Mouse (Mus musculus): ENCODE results near the gene Fbxo47. TPM values are rescaled to one million over a fixed set of nuclear protein-coding genes. Genes with fewer than 3 reads are reported as not detected.
"Not testable (repeated sequence)": the region's sequence is repeated elsewhere in the genome, so short reads cannot be mapped to it uniquely, and the experiment has no call there.

Fbxo47 gene
- total RNA-seq, 1 experiment from 2014 or later = 1.5 TPM

DNA sequence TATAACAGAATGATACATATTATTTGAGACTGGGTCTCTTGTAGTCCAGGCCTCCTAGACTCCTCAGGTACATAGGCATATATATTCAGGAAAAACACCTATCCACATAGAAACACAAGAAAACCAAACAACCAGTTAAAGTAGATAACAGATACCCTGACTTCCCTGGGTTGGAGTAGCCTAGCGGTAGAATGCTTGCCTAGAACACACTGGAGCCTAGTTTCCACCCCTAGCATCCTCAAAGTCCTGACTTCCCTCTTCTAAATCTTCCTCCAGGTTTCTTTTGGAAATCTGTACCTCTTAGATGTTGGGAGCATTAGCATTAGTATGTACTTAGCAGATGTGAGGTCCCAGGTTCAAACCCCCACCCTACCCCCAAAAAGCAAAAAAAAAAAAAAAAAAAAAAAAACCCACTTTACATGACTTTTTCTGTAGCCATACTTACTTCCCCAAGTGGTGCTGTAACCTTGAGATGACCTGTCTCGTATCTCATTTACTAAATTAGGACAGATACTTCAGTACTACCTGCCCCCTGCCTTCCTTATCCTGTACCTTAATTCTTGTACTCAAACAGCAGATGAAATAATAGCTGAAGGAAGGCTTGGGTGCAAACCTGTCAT lies 1.5 kb upstream of the Fbxo47 start:
- no peak for ATAC-seq (replicated peaks; ENCODE audit: insufficient number of reproducible peaks, low FRiP score, low TSS enrichment, poor library complexity, severe bottlenecking)

DNA sequence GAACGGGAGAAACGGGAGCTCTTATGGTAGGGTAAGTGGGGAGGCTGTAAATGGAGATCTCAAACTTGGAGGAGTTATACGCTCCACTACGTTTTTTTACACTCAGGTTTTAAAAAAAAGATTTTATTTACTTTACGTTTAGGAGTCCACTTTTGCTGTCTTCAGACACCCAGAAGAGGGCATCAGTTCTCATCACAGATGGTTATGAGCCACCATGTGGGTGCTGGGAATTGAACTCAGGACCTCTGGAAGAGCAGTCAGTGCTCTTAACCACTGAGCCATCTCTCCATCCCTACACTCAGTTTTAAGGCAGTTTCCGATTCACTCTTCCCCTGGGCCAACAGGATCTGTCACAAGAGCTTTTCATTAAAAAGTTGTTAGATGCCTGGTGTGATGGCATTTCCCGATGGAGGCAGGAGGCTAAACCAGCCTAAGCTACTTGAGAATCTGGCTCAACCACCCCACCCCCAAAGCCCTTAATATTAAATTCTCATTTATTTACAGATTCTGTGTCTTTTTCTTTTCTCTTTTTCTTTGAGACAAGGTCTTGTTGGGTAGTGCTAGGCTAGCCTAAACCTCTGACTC lies 739 bp upstream of the Fbxo47 start:
- ATAC-seq (replicated peaks; ENCODE audit: insufficient number of reproducible peaks, low FRiP score, low TSS enrichment, poor library complexity, severe bottlenecking) = no peak

DNA sequence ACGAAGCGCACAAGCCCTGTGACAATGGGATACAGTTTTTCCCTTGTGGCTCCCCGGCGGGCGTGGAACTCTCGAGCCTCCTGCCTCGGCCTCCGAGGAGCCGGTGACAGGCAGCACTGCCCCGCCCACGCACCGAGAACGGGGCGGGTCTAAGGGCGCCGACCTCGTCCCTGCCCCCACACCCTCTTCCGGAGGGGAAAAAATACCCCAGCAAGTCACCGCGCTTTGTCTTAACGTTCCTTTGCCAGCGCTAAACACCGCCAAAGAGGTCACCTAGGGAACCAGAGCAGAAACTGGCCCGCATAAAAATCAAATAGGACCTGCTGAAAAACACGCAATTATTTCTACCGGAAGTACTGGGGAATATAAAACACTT lies 424 bp downstream of the Fbxo47 start:
- ATAC-seq (replicated peaks; ENCODE audit: insufficient number of reproducible peaks, low FRiP score, low TSS enrichment, poor library complexity, severe bottlenecking) = peak; percentile 70

GRCm38 (mm10) chr11:97880362-97880761 lies 3.6 kb downstream of the Fbxo47 start:
- ATAC-seq (replicated peaks; ENCODE audit: insufficient number of reproducible peaks, low FRiP score, low TSS enrichment, poor library complexity, severe bottlenecking) = no peak

GRCm38 (mm10) chr11:97877341-97877740 lies 6.6 kb downstream of the Fbxo47 start:
- ATAC-seq (replicated peaks; ENCODE audit: insufficient number of reproducible peaks, low FRiP score, low TSS enrichment, poor library complexity, severe bottlenecking) = no peak

DNA sequence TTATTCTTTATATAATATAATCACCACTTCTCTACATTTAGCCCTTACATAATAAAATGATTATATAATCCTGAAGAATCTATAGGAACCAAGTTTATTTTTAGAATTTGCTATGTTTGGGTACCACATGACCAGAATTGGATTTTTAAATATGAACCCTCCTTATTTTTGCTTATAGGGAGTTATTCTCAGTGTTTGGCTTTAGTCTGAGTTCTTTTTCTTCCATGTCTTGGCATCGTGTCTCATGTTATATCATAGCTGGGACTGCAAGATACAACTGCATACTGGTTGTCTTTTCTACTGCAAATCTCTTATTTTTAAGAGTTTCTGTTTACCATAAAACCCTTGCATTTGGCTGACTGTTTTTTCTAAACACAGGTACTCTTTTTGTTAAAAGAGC lies 9.6 kb downstream of the Fbxo47 start:
- no peak for ATAC-seq (replicated peaks; ENCODE audit: insufficient number of reproducible peaks, low FRiP score, low TSS enrichment, poor library complexity, severe bottlenecking)

DNA sequence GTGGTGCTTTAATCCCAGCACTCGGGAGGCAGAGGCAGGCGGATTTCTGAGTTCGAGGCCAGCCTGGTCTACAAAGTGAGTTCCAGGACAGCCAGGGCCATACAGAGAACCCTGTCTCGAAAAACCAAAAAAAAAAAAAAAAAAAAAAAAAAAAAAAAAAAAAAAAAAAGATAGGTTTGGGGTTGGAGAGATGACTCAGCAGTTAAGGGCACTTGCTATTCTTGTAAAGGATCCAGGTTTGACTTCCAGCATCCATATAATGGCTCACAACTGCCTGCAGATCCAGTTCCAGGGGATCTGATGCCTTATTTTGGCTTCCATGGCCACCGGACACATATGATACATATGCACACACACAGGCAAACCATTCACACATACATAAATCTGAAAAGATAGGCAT lies 11.6 kb downstream of the Fbxo47 start:
- not testable (repeated sequence) for ATAC-seq (replicated peaks; ENCODE audit: insufficient number of reproducible peaks, low FRiP score, low TSS enrichment, poor library complexity, severe bottlenecking)

DNA sequence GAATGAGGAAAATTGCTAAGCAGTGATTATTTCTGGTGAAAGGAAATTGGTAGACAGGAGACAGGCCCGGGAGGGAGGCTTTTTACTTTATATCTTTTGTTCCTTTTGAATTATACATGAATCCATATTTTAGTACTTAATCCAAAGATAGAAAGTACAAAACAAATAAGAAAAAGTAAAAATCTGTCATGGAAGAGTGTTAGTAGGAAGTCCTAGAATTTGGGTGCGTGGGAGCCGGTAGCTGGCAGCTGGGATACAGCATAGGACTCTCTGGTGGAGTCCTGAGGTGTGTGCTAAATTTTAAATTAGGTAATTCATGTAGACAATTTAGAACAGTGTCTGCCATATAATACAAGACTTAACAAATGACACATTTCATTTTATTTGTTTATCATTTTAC lies 16.4 kb downstream of the Fbxo47 start:
- ATAC-seq (replicated peaks; ENCODE audit: insufficient number of reproducible peaks, low FRiP score, low TSS enrichment, poor library complexity, severe bottlenecking) = no peak

DNA sequence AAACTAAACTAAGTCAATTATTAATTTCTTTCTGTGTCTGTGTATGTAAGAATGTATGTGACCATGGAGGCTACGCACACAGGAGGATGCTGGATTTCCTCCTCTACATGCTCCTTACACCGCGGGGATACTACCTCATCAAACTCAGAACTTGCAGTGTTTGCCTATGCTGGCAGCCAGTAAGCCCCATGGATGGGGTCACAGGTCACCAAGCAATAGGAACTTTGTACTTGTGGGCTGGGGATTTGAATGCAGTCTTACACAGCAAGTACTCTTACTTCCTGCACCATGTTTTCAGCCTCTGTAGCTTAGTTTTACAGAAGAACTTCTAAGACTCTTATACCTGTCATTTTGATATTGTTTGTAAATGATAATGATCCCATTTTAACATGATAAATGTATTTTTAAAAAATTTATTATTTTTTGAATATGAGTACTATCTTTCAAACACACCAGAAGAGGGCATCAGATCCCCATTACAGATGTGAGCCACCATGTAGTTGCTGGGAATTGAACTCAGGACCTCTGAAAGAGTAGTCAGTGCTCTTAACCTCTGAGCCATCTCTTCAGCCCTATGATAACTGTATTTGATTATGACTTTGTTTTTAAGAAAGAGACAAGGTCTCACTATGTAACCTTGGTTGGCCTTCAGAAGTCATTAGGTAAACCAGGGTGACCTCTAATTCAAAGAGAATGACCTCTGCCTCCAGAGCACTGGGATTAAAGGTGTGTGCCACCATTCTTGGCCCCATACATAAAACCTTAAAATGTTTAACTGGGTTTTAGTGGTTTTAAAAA lies 17.7 kb downstream of the Fbxo47 start:
- ATAC-seq (replicated peaks; ENCODE audit: insufficient number of reproducible peaks, low FRiP score, low TSS enrichment, poor library complexity, severe bottlenecking) = no peak

DNA sequence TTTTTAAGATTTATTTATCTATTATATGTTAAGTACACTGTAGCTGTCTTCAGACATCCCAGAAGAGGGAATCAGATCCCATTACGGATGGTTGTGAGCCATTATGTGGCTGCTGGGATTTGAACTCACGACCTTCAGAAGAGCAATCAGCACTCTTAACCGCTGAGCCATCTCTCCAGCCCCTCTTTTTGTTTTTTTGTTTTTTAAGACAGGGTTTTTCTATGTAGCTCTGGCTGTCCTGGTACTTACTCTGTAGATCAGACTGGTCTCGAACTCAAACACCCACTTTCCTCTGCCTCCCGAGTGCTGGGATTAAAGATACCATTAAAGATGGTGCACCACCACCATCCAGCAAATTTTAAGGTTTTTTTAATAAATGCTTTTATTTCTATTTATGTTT lies 18.5 kb downstream of the Fbxo47 start:
- ATAC-seq (replicated peaks; ENCODE audit: insufficient number of reproducible peaks, low FRiP score, low TSS enrichment, poor library complexity, severe bottlenecking) = no peak

DNA sequence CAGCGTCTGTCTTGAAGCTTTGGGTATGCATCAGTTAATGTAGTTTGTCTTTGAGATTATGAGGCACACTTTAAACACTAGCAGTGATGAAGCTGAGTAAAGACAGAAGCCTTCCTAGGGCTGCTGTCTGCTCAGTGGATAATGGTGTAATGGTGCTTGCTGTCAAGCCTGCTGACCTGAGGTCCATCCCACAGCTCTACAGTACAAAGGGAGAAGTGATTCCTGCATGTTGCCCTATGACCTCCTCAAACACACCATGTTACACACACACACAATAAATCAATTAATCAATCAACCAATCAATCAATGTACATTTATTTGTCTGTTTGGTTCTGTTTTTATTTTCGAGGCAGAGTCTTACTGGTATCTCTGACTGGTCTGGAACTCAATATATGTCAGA lies 21.8 kb downstream of the Fbxo47 start:
- ATAC-seq (replicated peaks; ENCODE audit: insufficient number of reproducible peaks, low FRiP score, low TSS enrichment, poor library complexity, severe bottlenecking) = no peak

DNA sequence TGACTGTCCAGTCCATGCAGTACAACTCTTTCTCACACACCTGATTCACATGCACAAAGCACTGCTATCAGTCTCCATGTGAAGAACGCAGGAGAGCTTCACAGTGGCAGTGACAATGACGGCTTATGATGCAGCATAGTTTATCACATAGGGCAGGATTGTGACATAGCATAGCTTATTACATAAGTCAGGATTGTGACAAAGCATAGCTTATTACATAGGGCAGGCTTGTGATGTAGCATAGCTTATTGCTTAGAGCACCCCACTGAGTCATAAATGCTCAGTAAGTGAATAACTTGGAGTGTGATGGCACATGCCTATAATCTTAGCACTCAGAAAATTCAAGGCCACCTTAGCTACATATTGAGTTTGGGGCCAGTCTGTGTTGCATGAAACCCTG lies 28.5 kb downstream of the Fbxo47 start:
- no peak for ATAC-seq (replicated peaks; ENCODE audit: insufficient number of reproducible peaks, low FRiP score, low TSS enrichment, poor library complexity, severe bottlenecking)

- no peak for ATAC-seq (replicated peaks; ENCODE audit: insufficient number of reproducible peaks, low FRiP score, low TSS enrichment, poor library complexity, severe bottlenecking)
Observed at GRCm38 (mm10) chr11:97851601-97852000, 32.4 kb downstream of the Fbxo47 start.

- no peak for ATAC-seq (replicated peaks; ENCODE audit: insufficient number of reproducible peaks, low FRiP score, low TSS enrichment, poor library complexity, severe bottlenecking)
Observed at GRCm38 (mm10) chr11:97850367-97850766, 33.6 kb downstream of the Fbxo47 start.

GRCm38 (mm10) chr11:97842001-97842400 lies 42.0 kb downstream of the Fbxo47 start:
- no peak for ATAC-seq (replicated peaks; ENCODE audit: insufficient number of reproducible peaks, low FRiP score, low TSS enrichment, poor library complexity, severe bottlenecking)

DNA sequence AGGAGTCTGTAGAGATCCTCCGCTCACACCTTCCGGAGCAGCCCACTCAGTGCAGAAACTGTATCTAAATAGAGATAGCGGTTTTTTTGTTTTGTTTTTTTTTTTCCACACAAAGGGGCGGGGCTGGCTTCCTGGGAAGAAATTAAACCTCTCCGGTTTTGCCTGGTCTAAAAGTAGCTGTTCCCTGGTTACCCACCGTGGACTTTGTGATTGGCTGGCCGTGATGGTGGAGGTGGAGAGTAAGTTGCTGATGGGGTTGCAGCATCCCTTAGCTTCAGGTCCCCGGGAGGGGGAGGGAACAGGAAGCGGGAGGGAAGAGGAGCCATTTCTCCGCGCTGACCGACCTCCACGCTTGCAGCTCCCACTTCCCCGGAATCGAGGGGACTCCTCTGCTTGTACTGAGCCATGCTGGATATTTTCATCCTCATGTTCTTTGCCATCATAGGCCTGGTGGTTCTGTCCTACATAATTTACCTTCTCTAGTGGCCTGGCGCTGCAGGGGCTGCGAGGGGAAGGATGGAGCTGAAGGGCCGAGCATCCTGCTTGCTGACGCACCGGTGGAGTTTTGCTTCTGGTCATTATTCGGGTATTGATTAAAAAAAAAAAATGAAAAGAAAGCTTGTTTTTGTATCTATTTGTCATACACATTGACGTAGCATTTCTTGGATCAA lies 42.8 kb downstream of the Fbxo47 start:
- peak; percentile 64 for ATAC-seq (replicated peaks; ENCODE audit: insufficient number of reproducible peaks, low FRiP score, low TSS enrichment, poor library complexity, severe bottlenecking)

DNA sequence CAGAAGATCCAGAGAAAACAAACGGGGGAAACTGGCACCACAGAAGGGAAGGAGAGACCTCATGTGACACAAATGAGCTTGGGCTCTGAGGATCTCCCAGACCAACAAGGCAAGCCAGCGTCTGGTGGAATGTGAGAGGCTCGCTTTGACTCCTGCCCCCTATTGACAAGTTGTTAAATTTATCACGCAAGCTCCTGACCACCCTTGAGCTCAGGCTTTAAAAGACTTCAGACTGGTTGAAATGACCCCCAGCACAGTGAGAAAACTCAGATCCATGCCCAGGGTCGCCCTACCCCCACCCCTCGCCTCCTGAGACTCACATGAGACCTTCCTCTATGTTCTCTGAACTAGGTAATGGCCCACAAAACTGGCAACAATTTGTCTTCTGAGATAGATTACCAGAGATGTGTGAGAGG lies 43.4 kb downstream of the Fbxo47 start, which contains the start of gene B230217C12Rik:
Gene B230217C12Rik, plus strand, starts transcription at position 242 of the 416 bp plus-strand sequence.
- ATAC-seq (replicated peaks; ENCODE audit: insufficient number of reproducible peaks, low FRiP score, low TSS enrichment, poor library complexity, severe bottlenecking) = 0 out of 2 replicates have a peak, but pooled peaks have one; percentile 36

- ATAC-seq (replicated peaks; ENCODE audit: insufficient number of reproducible peaks, low FRiP score, low TSS enrichment, poor library complexity, severe bottlenecking) = no peak
Observed at GRCm38 (mm10) chr11:97840135-97840490, 43.8 kb downstream of the Fbxo47 start.

- ATAC-seq (replicated peaks; ENCODE audit: insufficient number of reproducible peaks, low FRiP score, low TSS enrichment, poor library complexity, severe bottlenecking) = no peak
Observed at GRCm38 (mm10) chr11:97839441-97840134, 44.4 kb downstream of the Fbxo47 start.
